Mouse (Mus musculus) retina, embryonic 14.5 days (tissue): ENCODE measurements around the gene Vmn1r232.

Experiments used
- DNase-seq: peaks from one replicate; pipeline ENCODE4 v3.0.0-alpha.2; 2015; ENCODE audit warnings: low spot score

The Vmn1r232 gene

DNA sequence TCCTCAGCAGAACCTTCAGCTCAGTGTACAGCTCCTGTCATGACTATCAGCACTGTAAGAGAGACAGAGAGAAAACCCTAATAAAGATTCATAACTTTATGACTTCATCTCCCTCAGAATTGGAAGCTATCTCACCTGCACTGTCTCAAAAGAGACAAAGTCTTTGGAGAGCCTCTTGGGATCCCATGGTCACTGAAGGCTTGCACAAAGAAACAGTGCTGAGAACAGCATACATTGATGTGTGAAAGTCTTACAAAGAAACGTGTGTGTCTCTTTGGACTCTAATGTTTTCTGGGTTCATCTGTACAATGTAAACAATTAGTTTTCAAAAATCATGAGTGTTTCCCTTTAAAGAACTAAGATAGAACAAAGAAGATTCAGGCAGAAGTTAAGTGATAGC lies at the start of gene Vmn1r232:
TSS of gene Vmn1r232 (minus strand) at position 101 of the 400 bp plus-strand sequence.
- DNase-seq: no peak

DNA sequence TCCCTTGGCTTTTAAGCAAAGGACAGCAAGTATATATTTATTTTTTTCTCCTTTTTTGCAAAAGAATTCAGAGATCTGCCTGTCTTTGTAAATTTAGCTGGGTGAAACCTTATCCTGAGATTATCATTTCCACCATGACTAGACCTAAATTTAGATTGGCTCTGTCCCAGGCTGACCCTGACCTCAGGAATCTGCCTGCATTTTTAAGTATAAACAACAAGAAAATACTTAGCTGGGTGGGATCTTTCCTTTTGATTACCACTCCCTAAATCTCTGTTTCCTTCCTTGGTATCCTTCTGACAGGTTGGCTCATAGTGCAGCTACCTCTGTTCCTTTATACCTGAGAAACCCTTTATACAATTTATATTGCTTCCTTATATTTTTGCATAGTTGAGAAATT lies 47.2 kb upstream of the Vmn1r232 start:
- no peak for DNase-seq

DNA sequence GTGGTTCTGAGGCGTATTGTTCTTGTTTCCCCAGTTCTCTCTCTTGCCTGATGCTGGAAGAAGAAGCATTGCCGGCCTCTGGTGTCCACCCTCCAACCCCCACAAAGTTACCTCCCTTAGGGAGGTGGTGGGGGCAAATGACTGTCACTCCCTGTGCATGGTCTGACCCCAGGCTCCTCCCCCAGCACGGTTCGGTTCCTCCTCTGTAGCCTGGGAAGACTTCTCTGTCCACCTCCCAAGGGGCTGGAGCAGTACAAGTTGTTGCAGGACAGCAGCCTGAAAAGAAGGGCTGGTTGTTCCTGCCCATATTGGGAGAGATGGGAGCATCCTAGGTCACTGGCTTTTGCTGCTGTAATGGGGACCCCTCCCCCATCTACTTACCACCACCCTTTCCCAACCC lies 45.9 kb upstream of the Vmn1r232 start:
- DNase-seq: no peak

DNA sequence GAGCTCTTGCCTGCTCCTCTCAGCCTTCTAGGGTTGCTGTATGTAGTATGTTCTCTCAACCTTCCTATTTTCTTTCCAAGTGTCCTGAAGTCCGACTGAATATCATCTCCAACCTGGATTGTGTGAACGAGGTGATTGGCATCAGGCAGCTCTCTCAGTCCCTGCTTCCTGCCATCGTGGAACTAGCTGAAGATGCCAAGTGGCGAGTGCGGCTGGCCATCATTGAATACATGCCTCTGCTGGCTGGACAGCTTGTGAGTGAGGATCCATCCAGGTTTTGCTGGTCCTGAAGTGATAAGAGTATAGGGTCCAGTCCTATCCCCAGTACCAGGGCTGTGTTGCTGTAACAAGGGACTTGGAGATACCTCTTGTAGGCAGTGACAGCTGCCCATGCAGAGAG lies 40.9 kb upstream of the Vmn1r232 start:
- no peak for DNase-seq

DNA sequence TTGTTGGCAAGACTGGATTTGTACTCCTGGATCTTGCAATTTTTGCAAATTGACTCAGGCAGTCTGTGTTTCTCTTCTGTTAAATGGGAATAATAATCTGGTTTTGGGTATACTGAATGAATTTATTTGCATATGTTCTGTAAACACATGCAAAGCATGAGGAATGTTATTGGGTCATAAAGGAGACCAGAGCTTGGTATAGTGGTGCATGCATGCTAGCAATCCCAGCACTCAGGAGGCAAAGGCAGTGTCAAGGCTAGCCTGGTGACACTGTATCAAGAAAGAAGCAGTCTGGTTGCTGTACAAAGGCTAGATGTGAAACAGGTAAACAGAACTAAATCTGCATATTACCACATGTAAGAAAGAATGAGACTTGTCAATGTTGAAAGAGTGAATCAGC lies 27.1 kb upstream of the Vmn1r232 start:
- DNase-seq: no peak

DNA sequence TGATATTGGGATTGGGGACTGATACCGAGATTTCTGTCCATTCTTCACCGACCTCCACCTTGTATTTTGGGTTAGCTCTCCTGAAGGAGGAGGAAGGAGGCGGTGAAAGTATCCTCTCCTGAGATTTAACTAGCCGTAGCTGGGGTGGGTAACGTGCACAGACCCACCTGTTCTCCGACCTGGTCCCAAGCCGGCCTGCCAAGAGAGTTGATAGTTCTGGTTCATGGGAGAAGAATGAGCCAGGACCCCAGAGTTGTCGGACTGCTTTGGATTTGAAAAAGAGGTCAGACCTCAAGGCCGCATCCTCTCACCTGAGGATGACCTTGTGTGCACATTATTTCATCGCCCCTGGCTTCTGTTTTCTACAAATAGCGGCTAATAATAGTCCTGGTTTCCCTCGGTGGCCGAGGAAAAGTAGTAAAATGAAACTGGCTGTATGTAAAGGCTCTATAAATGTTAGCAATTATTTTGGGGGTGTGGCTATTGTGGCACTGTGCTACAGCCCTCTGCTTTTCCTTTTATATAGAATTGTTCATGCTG lies 26.6 kb upstream of the Vmn1r232 start:
- DNase-seq: no peak

DNA sequence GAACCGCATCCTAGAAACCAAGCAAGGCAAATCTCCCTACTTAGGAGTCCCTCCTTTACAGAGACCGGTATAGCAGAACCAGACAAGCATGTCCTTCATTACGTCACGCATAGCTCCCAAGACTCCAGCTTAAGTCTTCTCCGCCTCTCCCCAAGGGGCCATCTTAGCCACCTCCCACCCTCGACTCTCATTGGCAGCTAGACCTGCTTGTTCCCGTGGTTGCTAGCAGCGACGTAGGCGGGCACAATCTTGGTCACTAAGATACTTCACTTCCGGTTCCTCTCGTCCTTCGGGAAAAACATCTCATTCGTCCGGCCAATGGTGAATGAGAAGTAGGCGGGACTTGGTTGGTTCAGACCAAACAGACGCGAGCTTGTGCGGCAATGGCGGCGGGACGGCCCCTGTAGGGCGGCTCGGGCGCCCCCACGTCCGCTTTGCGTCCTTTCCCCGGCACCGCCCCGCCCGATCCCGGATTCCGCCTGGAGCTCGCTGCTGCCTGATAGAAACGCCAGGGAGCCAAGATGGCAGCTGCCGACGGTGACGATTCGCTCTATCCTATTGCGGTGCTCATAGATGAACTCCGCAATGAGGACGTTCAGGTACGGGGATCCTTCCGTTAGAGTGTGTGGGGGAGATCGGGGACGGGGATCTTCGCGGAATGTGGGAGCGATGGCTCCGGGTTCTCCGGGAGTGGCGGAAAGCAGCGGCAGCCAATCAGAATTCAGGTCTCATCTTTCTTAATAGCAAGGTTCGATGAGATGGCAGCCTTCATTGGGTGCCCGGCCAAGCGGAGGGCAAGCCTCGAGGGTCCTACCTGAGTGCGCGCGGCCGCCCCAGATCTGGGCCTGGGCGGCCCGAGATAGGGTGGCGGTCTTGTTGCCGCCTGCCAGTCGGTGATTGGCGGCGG lies 25.7 kb upstream of the Vmn1r232 start, which contains the start of gene Ppp2r1a:
TSS of gene Ppp2r1a (plus strand) at position 327 of the 907 bp plus-strand sequence.
- DNase-seq: peak; percentile 99

DNA sequence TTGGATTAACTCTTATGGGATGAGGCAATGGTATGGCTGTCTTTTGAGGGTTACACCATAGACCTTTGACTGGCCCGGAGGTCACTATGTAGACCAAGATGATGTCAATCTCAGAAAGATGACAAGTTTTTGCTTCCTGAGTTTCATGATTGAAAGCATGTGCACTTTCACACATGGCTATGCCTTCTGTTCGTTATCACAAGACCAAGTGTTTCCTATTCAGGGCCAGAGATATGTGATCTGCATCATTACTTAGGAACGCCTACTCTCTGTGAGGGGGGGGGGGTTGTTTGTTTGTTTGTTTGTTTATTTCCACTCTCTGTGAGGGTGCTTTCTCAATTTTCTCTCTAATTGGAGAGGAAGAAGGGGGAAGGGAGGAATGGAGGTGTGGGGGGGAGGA lies 24.7 kb upstream of the Vmn1r232 start:
- peak; percentile 8 for DNase-seq

DNA sequence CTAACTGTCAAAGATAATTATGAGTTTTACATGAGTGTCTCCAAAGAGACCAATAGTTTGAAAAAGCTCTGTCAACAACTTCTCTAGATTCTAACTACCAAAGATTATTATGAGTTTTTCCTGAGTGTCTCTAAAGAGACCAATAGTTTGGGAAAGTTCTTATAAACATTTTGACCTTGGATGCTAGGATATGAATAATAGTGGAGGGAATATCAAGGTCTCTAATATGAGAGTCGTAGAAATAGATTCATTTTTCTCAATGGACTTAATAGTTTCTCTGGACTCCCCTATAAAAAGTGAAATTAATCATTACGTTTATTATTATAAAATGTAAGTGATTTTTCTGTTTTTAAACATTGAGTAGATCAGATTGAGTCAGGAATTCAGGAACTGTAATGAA lies 14.5 kb downstream of the Vmn1r232 start, which contains the start of gene Vmn1r231:
TSS of gene Vmn1r231 (minus strand) at position 101 of the 400 bp plus-strand sequence.
- no peak for DNase-seq
